Mouse (Mus musculus): Measurements from ENCODE around the gene Dact3.

- no peak for TF ChIP-seq CTCF (IDR thresholded peaks at IDR 0.05; ENCODE audit: low read depth, low read length)
- TF ChIP-seq POLR2A (IDR thresholded peaks at IDR 0.05; ENCODE audit: insufficient read depth, low read length), result no peak
- TF ChIP-seq EP300 (IDR thresholded peaks at IDR 0.05; ENCODE audit: insufficient read depth, low read depth, low read length), result no peak
Measured at GRCm38 (mm10) chr7:16916342-16917265, 41.5 kb downstream of the Dact3 start.
